Mouse (Mus musculus) gastrocnemius, postnatal 14 days (tissue): Measurements from ENCODE around the gene Grhpr. TPM values are rescaled to one million over a fixed set of nuclear protein-coding genes. Genes with fewer than 3 reads are reported as not detected.
A peak's percentile ranks its signal among the peaks of the same experiment; 100 is the strongest.
"Not testable (repeated sequence)": the region's sequence is repeated elsewhere in the genome, so short reads cannot be mapped to it uniquely, and the experiment has no call there.

Experiments
- DNase-seq: peaks from one replicate; pipeline ENCODE4 v3.0.0; 2021; ENCODE audit warnings: mixed read lengths
- intact Hi-C: fragments of 180-260 bp; cut with DNase I; formaldehyde crosslinking; loops from one replicate; pipeline ENCODE4 v1.15.1; 2025; ENCODE audit warnings: low total_unique reads
- long read RNA-seq, 2 experiments: library from polyadenylated mRNA; stranded (forward); transcript quantifications; one replicate each; pipeline ENCODE4 v2.0.0; 2021
- total RNA-seq, 2 experiments: library from RNA; stranded (reverse); gene quantifications; 2 replicates each; pipeline ENCODE4 v1.2.3; 2021

Gene Grhpr
- 10 to 100 TPM; 35.3 to 35.6 TPM for total RNA-seq
- long read RNA-seq, experiment 1, transcript Grhpr-201 (9 exons, 1,280 nt): major isoform, 29 of 33 reads
- long read RNA-seq, experiment 1, partial matches to known transcripts: 1 of 33 reads
- long read RNA-seq, experiment 1, other reads (novel, unspliced or antisense): 3 of 33 reads
- long read RNA-seq, experiment 2, transcript Grhpr-201 (9 exons, 1,280 nt): major isoform, 29 of 31 reads
- long read RNA-seq, experiment 2, partial matches to known transcripts: 0 of 31 reads
- long read RNA-seq, experiment 2, other reads (novel, unspliced or antisense): 2 of 31 reads

- DNase-seq: peak; percentile 79
- intact Hi-C loops: no loop called here
These were observed at the start of gene Grhpr for GRCm38 (mm10) chr4:44981280-44981973. Gene Grhpr, plus strand, starts transcription at chr4:44981395.

DNA sequence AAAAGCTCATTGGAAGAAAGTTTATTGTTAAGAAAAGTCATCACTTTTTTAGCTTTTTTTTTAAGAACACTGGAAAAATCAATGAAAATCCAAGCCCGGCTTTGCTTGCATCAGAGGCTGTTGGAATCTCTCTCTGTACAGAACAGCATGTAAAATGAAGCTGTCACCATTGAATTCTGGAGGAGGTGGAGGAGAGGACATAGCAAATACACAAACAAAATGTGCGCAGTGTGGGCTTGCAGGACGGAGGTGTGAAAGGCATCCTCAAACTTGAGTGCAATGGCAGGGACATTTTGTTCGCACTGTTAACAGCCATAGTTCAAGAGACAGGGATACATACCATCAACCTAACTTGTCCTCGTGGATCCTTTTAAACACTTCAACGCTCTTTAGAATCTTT is 49.5 kb upstream of the Grhpr start:
- intact Hi-C loops: no loop called here
- no peak for DNase-seq

DNA sequence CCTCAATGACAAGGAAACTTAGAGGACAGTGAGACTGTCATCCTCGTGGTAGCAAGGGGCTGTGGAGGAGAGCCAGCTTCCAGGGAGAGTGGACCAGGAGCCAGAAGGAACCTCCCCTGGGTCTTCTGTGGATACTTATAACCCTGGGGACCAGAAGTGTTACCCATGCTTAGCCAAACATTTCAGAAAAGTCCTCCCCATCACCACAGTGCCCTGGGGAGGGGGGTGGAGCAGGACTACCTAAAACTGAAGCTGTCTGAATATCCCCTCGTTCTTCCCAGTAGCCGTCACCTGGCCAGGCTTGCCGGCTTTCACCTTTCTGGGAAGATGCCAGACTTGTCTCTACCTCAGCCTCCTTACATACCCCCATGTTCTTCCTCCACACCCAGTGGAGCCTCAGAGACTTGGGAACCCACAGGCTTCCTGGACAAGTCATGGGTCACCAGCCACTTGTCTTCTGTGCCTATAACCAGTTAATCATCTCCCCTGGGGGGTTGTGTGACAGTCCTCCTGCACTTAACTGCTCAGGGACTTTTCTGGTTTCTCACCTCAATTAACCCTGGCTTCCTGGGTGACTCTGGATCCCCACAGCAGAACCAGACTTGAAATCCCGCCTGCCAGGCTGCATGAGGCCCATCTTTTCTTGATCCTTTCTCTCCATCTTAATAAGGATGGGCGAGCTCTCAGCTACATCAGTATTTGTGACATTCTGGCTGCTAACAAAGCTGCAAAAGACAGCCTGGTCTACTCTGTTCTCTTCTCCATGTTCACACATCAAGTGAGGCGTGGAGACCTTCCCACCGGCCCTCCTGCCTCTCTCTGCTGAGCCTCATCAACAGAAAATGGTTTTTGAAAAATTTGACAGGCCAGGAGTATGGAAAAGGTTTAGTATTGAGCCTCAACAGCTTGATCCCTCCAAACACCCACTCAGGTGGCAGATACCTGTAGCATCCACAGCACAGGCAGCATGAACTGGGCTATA is 42.5 kb upstream of the Grhpr start:
- intact Hi-C loops: no loop called here
- DNase-seq: no peak

GRCm38 (mm10) chr4:44939576-44940249 is 41.5 kb upstream of the Grhpr start:
- intact Hi-C loops: no loop called here
- DNase-seq: no peak

DNA sequence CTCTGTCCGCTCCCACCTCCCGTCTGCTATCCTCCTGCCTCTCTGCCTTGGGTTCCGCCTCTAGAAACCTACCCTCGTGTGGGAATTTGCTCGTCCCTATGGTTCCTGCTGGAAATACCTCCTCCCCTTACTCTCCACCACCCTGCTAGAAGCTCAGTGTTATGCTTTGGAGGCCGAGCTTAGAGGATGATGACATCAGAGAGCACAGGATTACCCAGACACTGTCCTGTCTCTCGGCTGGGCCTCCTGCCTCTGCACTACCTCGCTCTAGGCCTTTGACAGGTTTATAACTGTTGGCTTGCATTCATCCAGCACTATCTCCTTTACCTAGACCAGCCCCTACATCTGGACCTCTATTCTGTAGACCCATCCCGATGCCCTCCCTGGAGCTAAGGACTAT is 40.9 kb upstream of the Grhpr start:
- no peak for DNase-seq
- intact Hi-C loops: no loop called here

GRCm38 (mm10) chr4:44942237-44942636 is 39.0 kb upstream of the Grhpr start:
- no peak for DNase-seq
- intact Hi-C loops: no loop called here

DNA sequence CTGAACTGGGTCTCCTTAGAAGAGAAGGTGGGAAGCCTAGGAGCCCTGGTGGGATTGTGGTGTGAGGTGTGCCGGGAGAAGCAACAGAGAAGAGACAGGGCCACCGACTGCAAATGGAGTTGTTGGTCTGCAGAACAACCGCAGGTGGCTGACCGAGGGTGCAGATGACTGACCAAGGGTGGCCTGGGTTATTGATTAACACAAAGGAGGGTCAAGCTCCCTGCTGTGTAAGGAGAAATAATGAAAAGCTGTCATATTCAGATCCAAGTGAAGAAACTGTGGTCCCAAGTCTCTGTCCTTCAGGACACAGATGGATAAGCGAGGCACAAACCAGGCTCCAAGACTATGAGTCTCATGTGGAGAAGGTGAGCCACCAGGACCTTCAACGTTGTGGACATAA is 37.7 kb upstream of the Grhpr start:
- DNase-seq: no peak
- intact Hi-C loops: no loop called here

DNA sequence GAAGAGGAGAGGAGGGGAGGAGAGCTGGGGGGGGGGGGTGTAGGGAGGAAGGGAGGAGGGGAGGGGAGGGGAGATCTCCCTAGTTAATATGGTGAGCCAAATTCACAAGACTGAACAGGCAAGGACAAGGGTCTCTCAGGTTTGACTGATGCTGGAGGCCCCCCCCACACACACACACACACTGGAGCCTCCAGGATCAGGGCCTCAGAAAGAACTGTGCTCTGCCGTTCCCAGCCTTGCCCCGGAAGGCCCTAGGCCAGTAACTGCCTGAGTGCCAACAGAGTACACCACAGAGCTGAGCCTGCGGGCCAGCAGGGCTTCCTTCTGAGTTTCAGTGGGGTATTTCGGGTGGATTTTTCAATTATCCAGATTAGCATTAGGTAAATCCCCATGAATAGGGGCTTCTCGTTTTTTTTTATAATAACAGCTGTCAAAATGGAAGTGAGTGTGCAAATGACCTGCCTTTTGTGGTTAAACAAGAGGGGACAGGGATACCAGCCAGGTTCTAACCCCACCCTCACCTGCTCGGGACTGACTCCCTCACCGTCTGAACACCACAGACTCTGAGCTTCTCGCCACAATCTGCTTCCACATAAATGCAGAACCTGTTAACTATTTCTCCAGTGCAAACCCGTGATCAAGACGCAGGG is 36.6 kb upstream of the Grhpr start:
- intact Hi-C loops: no loop called here
- DNase-seq: no peak

GRCm38 (mm10) chr4:44946126-44946525 is 35.1 kb upstream of the Grhpr start:
- DNase-seq, intact Hi-C loops: not testable (repeated sequence)

GRCm38 (mm10) chr4:44947464-44947863 is 33.7 kb upstream of the Grhpr start:
- intact Hi-C loops: no loop called here
- no peak for DNase-seq

GRCm38 (mm10) chr4:44948314-44948713 is 32.9 kb upstream of the Grhpr start:
- intact Hi-C loops: no loop called here
- DNase-seq: no peak

DNA sequence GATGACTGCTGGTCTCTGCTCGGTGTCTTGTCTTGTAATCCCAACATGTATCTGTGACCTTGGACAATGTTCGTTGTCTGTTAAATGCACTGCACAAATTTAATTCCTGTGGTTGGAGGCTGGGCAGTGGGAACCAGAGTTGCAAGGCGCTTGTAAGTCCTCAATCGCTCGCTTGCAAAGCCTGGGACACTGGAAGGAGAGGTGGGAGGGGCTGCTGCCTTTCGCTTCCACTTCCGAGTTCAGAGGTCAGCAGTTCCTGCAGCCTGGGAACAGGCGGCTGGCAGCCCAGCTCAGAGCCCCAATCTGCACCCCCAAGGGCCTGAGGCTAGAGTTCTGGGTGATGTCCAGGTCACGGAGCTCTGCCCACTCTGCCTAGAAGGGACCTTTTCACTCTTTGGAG is 28.2 kb upstream of the Grhpr start:
- intact Hi-C loops: no loop called here
- no peak for DNase-seq

DNA sequence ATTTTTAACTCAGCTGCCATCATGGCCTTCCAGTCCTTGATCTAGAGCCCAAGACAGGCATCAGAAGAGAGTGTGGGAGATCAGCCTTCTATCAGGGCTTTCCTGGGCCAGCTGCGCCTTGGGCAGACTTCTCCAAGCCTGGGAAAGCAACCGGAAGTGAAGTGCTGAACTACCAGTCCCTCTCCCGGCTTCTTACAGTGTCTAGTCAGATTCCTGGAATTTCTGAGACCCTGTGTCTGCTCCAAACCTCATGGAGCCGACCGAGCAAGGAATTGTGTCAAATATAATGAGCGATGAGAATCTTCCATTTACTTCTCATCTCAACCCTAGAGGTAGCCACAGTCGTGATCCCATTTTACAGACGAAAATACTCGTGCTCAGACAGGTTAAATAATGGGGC is 22.4 kb upstream of the Grhpr start:
- intact Hi-C loops: no loop called here
- no peak for DNase-seq

- no peak for DNase-seq
- intact Hi-C loops: no loop called here
These were observed 22.0 kb upstream of the Grhpr start for GRCm38 (mm10) chr4:44959220-44959619.

- intact Hi-C loops: no loop called here
- no peak for DNase-seq
These were observed 18.0 kb upstream of the Grhpr start for GRCm38 (mm10) chr4:44963156-44963555.

- intact Hi-C loops: no loop called here
- DNase-seq: no peak
These were observed 16.0 kb upstream of the Grhpr start for GRCm38 (mm10) chr4:44965175-44965574.

GRCm38 (mm10) chr4:44965736-44966135 is 15.5 kb upstream of the Grhpr start:
- intact Hi-C loops: no loop called here
- no peak for DNase-seq

DNA sequence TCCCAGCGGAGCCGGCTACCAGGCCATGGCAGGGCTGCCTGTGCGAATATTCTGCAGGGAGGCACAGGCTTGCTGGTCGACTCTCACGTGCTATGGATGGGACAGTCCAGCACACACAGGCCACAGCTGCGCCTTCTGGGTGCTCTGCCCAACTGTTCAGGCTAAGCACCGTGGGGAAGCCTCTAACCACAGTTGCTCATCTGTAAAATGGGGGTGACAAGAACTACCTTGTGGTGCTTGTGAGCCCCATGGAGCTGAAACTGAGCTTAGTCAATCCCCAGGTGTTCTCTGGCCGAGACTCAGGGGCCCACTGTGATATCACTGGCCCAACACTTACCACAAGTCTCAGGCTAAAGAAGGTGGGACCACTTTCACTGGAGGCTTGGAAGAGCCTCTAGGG is 13.8 kb upstream of the Grhpr start:
- intact Hi-C loops: no loop called here
- no peak for DNase-seq

- intact Hi-C loops: no loop called here
- no peak for DNase-seq
These were observed 11.1 kb upstream of the Grhpr start for GRCm38 (mm10) chr4:44970056-44970455.
